In genomic region chr15:99875334-99875869, GRCm38 (mm10) we compare ENCODE assay signal across 8 mouse cellular contexts. TPM values are rescaled to one million over a fixed set of nuclear protein-coding genes. Genes with fewer than 3 reads are reported as not detected.
DNase-seq lines count a peak whose midpoint lies in the region; ATAC-seq lines count a peak whose summit lies in the region.

Gene Lima1 (minus strand): TSS chr15:99875456.

- peak within 1 kb of the TSS; percentile 99 for H3K4me2 ChIP-seq in heart, embryonic 14.5 days (ENCODE audit: low read length)
- peak within 1 kb of the TSS; percentile 83 for H3K4me2 ChIP-seq in liver, embryonic 13.5 days
- peak within 1 kb of the TSS; percentile 81 for H3K4me2 ChIP-seq in stomach, embryonic 16.5 days (ENCODE audit: low read depth, low read length)

- WGBS in heart, embryonic 14.5 days = under 1% methylated on average over 37 of the region's 38 CpGs
- WGBS in liver, embryonic 13.5 days (ENCODE audit: insufficient replicate concordance) = 2% methylated on average over 38 of the region's 38 CpGs
- under 1% methylated on average over 38 of the region's 38 CpGs for WGBS in stomach, embryonic 16.5 days

- H3K9ac ChIP-seq in heart, embryonic 14.5 days (ENCODE audit: low read length) = peak within 1 kb of the TSS; percentile 76
- peak within 1 kb of the TSS; percentile 66 for H3K9ac ChIP-seq in liver, embryonic 13.5 days
- peak within 1 kb of the TSS; percentile 77 for H3K9ac ChIP-seq in stomach, embryonic 16.5 days (ENCODE audit: low read length)

- DNase-seq in CD4-positive helper T cell, adult 2 months (ENCODE audit: low read depth, low spot score) = peak; percentile 89
- peak; percentile 77 for DNase-seq in fibroblast of lung, adult 2 months (ENCODE audit: low read depth)
- DNase-seq in kidney, postnatal 14 days = peak; percentile 95
- DNase-seq in liver, embryonic 13.5 days = peak; percentile 36
- peak; percentile 88 for DNase-seq in neural tube, embryonic 10.5 days (ENCODE audit: extremely low spot score, low spot score)

- H3K27ac ChIP-seq in brown adipose tissue, adult 24 weeks (replicated peaks; ENCODE audit: low read depth, low read length) = peak within 1 kb of the TSS; percentile 48
- peak within 1 kb of the TSS; percentile 15 to 75 for H3K27ac ChIP-seq in heart, embryonic 14.5 days (replicated peaks in 1 of 2; ENCODE audit: control insufficient read depth in 1 of 2, insufficient read depth in 1 of 2, low read depth in 2 of 2, low read length in 2 of 2)
- H3K27ac ChIP-seq in liver, embryonic 13.5 days = peak within 1 kb of the TSS; percentile 64
- H3K27ac ChIP-seq in stomach, embryonic 16.5 days (ENCODE audit: low read length) = peak within 1 kb of the TSS; percentile 73

- no peaks in the 10 kb centered on the region for H3K27me3 ChIP-seq in heart, embryonic 14.5 days (ENCODE audit: control insufficient read depth, insufficient read depth, low read length)
- H3K27me3 ChIP-seq in liver, embryonic 13.5 days = peaks cover 14% of the 10 kb centered on the region
- H3K27me3 ChIP-seq in stomach, embryonic 16.5 days (ENCODE audit: control insufficient read depth, insufficient read depth, low read length) = no peaks in the 10 kb centered on the region

- H3K4me3 ChIP-seq in brown adipose tissue, adult 24 weeks (ENCODE audit: insufficient read depth, low read depth, low read length) = peak within 1 kb of the TSS; percentile 78
- peak within 1 kb of the TSS; percentile 84 to 86 for H3K4me3 ChIP-seq in heart, embryonic 14.5 days (ENCODE audit: control insufficient read depth in 1 of 2, insufficient read depth in 1 of 2, low read depth in 1 of 2, low read length in 2 of 2)
- H3K4me3 ChIP-seq in liver, embryonic 13.5 days (replicated peaks) = peak within 1 kb of the TSS; percentile 64
- H3K4me3 ChIP-seq in stomach, embryonic 16.5 days (replicated peaks; ENCODE audit: low read length) = peak within 1 kb of the TSS; percentile 66

- no peaks in the 10 kb centered on the region for H3K4me1 ChIP-seq in brown adipose tissue, adult 24 weeks (ENCODE audit: control insufficient read depth, insufficient read depth, insufficient read length, low read length)
- H3K4me1 ChIP-seq in heart, embryonic 14.5 days (ENCODE audit: control insufficient read depth in 2 of 2, insufficient read depth in 2 of 2, low read length in 2 of 2) = peaks cover 5 to 12% of the 10 kb centered on the region in 2 experiments; a peak in 3 of 4 replicates
- H3K4me1 ChIP-seq in liver, embryonic 13.5 days (replicated peaks) = peaks cover 10% of the 10 kb centered on the region
- peaks cover 4% of the 10 kb centered on the region; the same call in 1 of the 2 replicates for H3K4me1 ChIP-seq in stomach, embryonic 16.5 days (ENCODE audit: control insufficient read depth, insufficient read depth, low read length)

- no peaks in the 10 kb centered on the region for H3K9me3 ChIP-seq in heart, embryonic 14.5 days (ENCODE audit: control insufficient read depth, low read length)
- no peaks in the 10 kb centered on the region for H3K9me3 ChIP-seq in liver, embryonic 13.5 days (replicated peaks)
- no peaks in the 10 kb centered on the region for H3K9me3 ChIP-seq in stomach, embryonic 16.5 days (replicated peaks; ENCODE audit: control insufficient read depth, low read length)

- no peaks in the 10 kb centered on the region for H3K36me3 ChIP-seq in heart, embryonic 14.5 days (ENCODE audit: control insufficient read depth, insufficient read depth, low read length)
- H3K36me3 ChIP-seq in liver, embryonic 13.5 days = no peaks in the 10 kb centered on the region
- H3K36me3 ChIP-seq in stomach, embryonic 16.5 days (ENCODE audit: control insufficient read depth, insufficient read depth, low read length) = no peaks in the 10 kb centered on the region

- ATAC-seq in heart, embryonic 14.5 days (ENCODE audit: insufficient number of reproducible peaks, insufficient read depth, low FRiP score, low read depth) = peak; percentile 90
- ATAC-seq in liver, embryonic 13.5 days (ENCODE audit: low read depth) = peak; percentile 88
- ATAC-seq in stomach, embryonic 16.5 days (ENCODE audit: insufficient read depth, low FRiP score) = peak; percentile 95

RNA-seq across cellular contexts. Expression of gene Lima1, which starts in this region (rescaled TPM):
- polyA plus RNA-seq in brown adipose tissue, adult 24 weeks (2012; ENCODE audit: insufficient read depth, insufficient read length, missing spikeins) = 9.0 and 18.3 TPM in 2 replicates
- 16.9 and 18.6 TPM in 2 replicates for polyA plus RNA-seq in heart, embryonic 14.5 days (2014; fragmentation: Nextera tagmentation; extraction: Ambion mirVana)
- polyA plus RNA-seq in liver, embryonic 13.5 days (2015; fragmentation: Nextera tagmentation; extraction: Ambion mirVana) = 7.8 and 12.0 TPM in 2 replicates
- polyA plus RNA-seq in stomach, embryonic 16.5 days (2015; fragmentation: Nextera tagmentation; extraction: Ambion mirVana) = 89.4 and 95.8 TPM in 2 replicates

Comparison
In these comparisons a context has a peak if more than half of its experiments do, and no peak if none do; other contexts are left out.
1. Peak in every context shown above with its lines: DNase-seq, ATAC-seq, H3K4me3 ChIP-seq and H3K27ac ChIP-seq.
2. DNase-seq: peak in every context shown above with its lines; median percentile 95 in kidney, postnatal 14 days; 89 in CD4-positive helper T cell, adult 2 months; 88 in neural tube, embryonic 10.5 days; 77 in fibroblast of lung, adult 2 months; 36 in liver, embryonic 13.5 days.